Mouse (Mus musculus): ENCODE data around the gene Ctbp2.

DNA sequence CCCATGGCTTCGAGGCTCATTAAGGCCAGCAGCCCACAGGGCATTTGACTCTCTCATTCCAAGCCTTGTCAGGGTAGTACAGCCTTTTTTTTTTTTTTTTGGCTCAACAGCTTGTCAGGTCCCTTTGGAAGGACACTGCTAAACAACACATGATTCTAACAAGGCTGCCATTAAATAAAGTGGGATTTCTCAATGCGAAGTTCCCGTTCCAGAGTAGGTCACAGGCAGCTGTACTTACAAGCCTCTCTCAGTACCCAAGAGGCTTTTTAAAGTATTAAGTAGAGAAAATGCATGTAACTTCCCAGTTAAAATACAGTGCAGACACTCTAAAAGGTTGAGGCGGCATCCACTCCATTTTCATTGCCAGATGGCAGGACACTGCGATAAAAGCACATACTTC lies 30.4 kb downstream of the Ctbp2 start:
- TF ChIP-seq HCFC1 (IDR thresholded peaks at IDR 0.05; ENCODE audit: low read depth, low read length) = no peak
- no peak for TF ChIP-seq POLR2A (IDR thresholded peaks at IDR 0.05; ENCODE audit: control insufficient read depth in 1 of 2, insufficient read depth in 1 of 2, low read depth in 1 of 2, low read length in 2 of 2, poor library complexity in 1 of 2)
- no peak for TF ChIP-seq EP300 (IDR thresholded peaks at IDR 0.05; ENCODE audit: low read depth in 1 of 2, low read length in 2 of 2)
- no peak for TF ChIP-seq CTCF (IDR thresholded peaks at IDR 0.05 in 2 of 3, conservative IDR thresholded peaks at IDR 0.05 in 1 of 3; ENCODE audit: control insufficient read depth in 1 of 3, insufficient read depth in 1 of 3, low read depth in 2 of 3, low read length in 3 of 3, poor library complexity in 1 of 3, severe bottlenecking in 1 of 3)
